Mouse (Mus musculus): ENCODE measurements around the gene Olfr156. TPM values are rescaled to one million over a fixed set of nuclear protein-coding genes. Genes with fewer than 3 reads are reported as not detected.
"Not testable (repeated sequence)": the region's sequence is repeated elsewhere in the genome, so short reads cannot be mapped to it uniquely, and the experiment has no call there.

Olfr156 gene
- total and polyA plus RNA-seq, 3 experiments: not detected

GRCm38 (mm10) chr4:43822896-43823550, 672 bp downstream of the Olfr156 start:
- H3K27ac ChIP-seq (ENCODE audit: control insufficient read depth, low read depth, low read length): no peak overlapping the region
- no peaks in the 10 kb centered on the region for H3K9me3 ChIP-seq (replicated peaks; ENCODE audit: insufficient read depth, low read length)
- no peak overlapping the region for H3K9ac ChIP-seq (ENCODE audit: control insufficient read depth, low read depth, low read length, poor library complexity, severe bottlenecking)
- H3K79me2 ChIP-seq (ENCODE audit: control insufficient read depth, insufficient read depth, low read length, poor library complexity): no peaks in the 10 kb centered on the region
- H3K4me1 ChIP-seq (ENCODE audit: control insufficient read depth in 1 of 2, insufficient read depth in 2 of 2, low read length in 2 of 2): no peaks in the 10 kb centered on the region
- peaks cover 0 to 2% of the 10 kb centered on the region in 2 experiments; a peak in 3 of 4 replicates for H3K27me3 ChIP-seq (ENCODE audit: control insufficient read depth in 1 of 2, insufficient read depth in 2 of 2, low read length in 2 of 2)
- no peak for DNase-seq (ENCODE audit: low read depth, low spot score)
- H3K4me3 ChIP-seq (ENCODE audit: control insufficient read depth in 1 of 2, insufficient read depth in 1 of 2, low read depth in 2 of 2, low read length in 2 of 2): no peak overlapping the region
- TF ChIP-seq E2F4 (IDR thresholded peaks at IDR 0.05; ENCODE audit: borderline replicate concordance, low read depth, low read length): no peak
- no peak for TF ChIP-seq ELF1 (IDR thresholded peaks at IDR 0.05; ENCODE audit: low read depth, low read length)
- H3K36me3 ChIP-seq (ENCODE audit: control insufficient read depth in 1 of 2, insufficient read depth in 2 of 2, low read length in 2 of 2): no peaks in the 10 kb centered on the region

GRCm38 (mm10) chr4:43798936-43799335, 24.8 kb downstream of the Olfr156 start:
- Histone ChIP-seq H3K27me3 (ENCODE audit: control insufficient read depth in 1 of 2, insufficient read depth in 2 of 2, low read length in 2 of 2) (peaks cover 2 to 13% of the 10 kb centered on the region in 2 experiments; a peak in 3 of 4 replicates), H3K9ac (ENCODE audit: control insufficient read depth, low read depth, low read length, poor library complexity, severe bottlenecking) (no peak overlapping the region)
- TF ChIP-seq HCFC1 (IDR thresholded peaks at IDR 0.05; ENCODE audit: low read depth, low read length) (no peak), ZKSCAN1 (IDR thresholded peaks at IDR 0.05; ENCODE audit: low read depth, low read length) (no peak), ELF1 (IDR thresholded peaks at IDR 0.05; ENCODE audit: low read depth, low read length) (no peak), GABPA (IDR thresholded peaks at IDR 0.05; ENCODE audit: low read depth, low read length) (no peak), NELFE (IDR thresholded peaks at IDR 0.05; ENCODE audit: low read depth, low read length) (no peak), ZMIZ1 (IDR thresholded peaks at IDR 0.05; ENCODE audit: low read depth, low read length) (no peak), NRF1 (IDR thresholded peaks at IDR 0.05; ENCODE audit: insufficient read depth, low read depth, low read length, poor library complexity, severe bottlenecking) (no peak), BHLHE40 (IDR thresholded peaks at IDR 0.05; ENCODE audit: borderline replicate concordance, low read depth, low read length) (no peak), TCF12 (IDR thresholded peaks at IDR 0.05; ENCODE audit: low read depth, low read length) (no peak)

DNA sequence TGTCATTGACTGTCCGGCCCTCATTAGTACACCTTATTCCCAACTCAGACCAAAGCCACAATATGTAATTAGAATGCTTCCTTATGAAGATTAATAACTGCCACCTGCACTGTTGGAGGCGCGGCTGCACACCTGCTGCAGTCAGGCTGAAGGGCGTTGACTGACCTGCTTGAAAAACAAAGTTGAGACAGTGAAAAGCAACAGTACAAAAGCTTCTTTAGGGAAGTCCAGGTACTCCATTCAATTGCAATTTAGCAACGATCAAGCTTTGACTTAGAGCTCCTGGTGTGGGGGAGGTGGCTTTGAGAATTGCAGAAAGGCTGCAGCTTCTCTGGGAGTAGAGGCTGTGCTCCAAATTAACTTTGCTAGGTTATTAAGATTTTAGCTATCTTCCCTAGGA, 27.9 kb downstream of the Olfr156 start:
- H3K27ac ChIP-seq (ENCODE audit: control insufficient read depth, low read depth, low read length); H3K4me3 ChIP-seq (ENCODE audit: control insufficient read depth in 1 of 2, insufficient read depth in 1 of 2, low read depth in 2 of 2, low read length in 2 of 2); H3K36me3 ChIP-seq (ENCODE audit: control insufficient read depth in 1 of 2, insufficient read depth in 2 of 2, low read length in 2 of 2); H3K9ac ChIP-seq (ENCODE audit: control insufficient read depth, low read depth, low read length, poor library complexity, severe bottlenecking); H3K79me2 ChIP-seq (ENCODE audit: control insufficient read depth, insufficient read depth, low read length, poor library complexity); DNase-seq (ENCODE audit: low read depth, low spot score); H3K4me1 ChIP-seq (ENCODE audit: control insufficient read depth in 1 of 2, insufficient read depth in 2 of 2, low read length in 2 of 2); H3K9me3 ChIP-seq (replicated peaks; ENCODE audit: insufficient read depth, low read length): not testable (repeated sequence)
- peaks cover 2 to 17% of the 10 kb centered on the region in 2 experiments; a peak in 3 of 4 replicates for H3K27me3 ChIP-seq (ENCODE audit: control insufficient read depth in 1 of 2, insufficient read depth in 2 of 2, low read length in 2 of 2)

More at GRCm38 (mm10) chr4:43798936-43799335, 24.8 kb downstream of the Olfr156 start:
- no peaks in the 10 kb centered on the region for H3K36me3 ChIP-seq (ENCODE audit: control insufficient read depth in 1 of 2, insufficient read depth in 2 of 2, low read length in 2 of 2)
- no peak for DNase-seq (ENCODE audit: low read depth, low spot score)
- no peaks in the 10 kb centered on the region for H3K9me3 ChIP-seq (replicated peaks; ENCODE audit: insufficient read depth, low read length)
- H3K4me1 ChIP-seq (ENCODE audit: control insufficient read depth in 1 of 2, insufficient read depth in 2 of 2, low read length in 2 of 2): no peaks in the 10 kb centered on the region
- no peak overlapping the region for H3K4me3 ChIP-seq (ENCODE audit: control insufficient read depth in 1 of 2, insufficient read depth in 1 of 2, low read depth in 2 of 2, low read length in 2 of 2)
- no peak overlapping the region for H3K27ac ChIP-seq (ENCODE audit: control insufficient read depth, low read depth, low read length)
- H3K79me2 ChIP-seq (ENCODE audit: control insufficient read depth, insufficient read depth, low read length, poor library complexity): no peaks in the 10 kb centered on the region
